Mouse (Mus musculus) left cerebral cortex, postnatal 25 days (tissue): ENCODE measurements around the gene Ufm1. TPM values are rescaled to one million over a fixed set of nuclear protein-coding genes. Genes with fewer than 3 reads are reported as not detected.
A peak's percentile ranks its signal among the peaks of the same experiment; 100 is the strongest.

ENCODE experiments used
- DNase-seq, 2 experiments: peaks; one replicate each; pipeline ENCODE4 v3.0.0; 2022; ENCODE audit warnings: low spot score in 2 of 2, mixed read lengths in 1 of 2
- intact Hi-C: fragments of 180-260 bp; cut with DNase I; formaldehyde crosslinking; loops from one replicate; pipeline ENCODE4 v1.15.1; 2025
- total RNA-seq, 2 experiments: library from RNA; stranded (reverse); gene quantifications; 2 replicates each; pipeline ENCODE4 v1.2.3; 2021

Ufm1 gene
- total RNA-seq: 10 to 100 TPM; 71.7 to 75.0 TPM

- intact Hi-C loops: loop anchor here (1.0 to 10.0 kb wide), 4 partner anchors 28 to 831 kb away; partner anchors contain the start of genes Supt20 and Trpc4
- peak; percentile 93 to 97 for DNase-seq
Measured at GRCm38 (mm10) chr3:53863383-53864220, at the start of gene Ufm1. Gene Ufm1, minus strand, starts transcription at chr3:53863830.

GRCm38 (mm10) chr3:53890619-53891540 is 27.2 kb upstream of the Ufm1 start:
- intact Hi-C loops: loop anchor here (1.0 to 10.0 kb wide), 4 partner anchors 28 to 264 kb away; partner anchors contain the start of genes Trpc4 and Ufm1
- peak; percentile 74 to 92 for DNase-seq

GRCm38 (mm10) chr3:53871596-53871995 is 8.0 kb upstream of the Ufm1 start:
- intact Hi-C loops: no loop called here
- DNase-seq: no peak

GRCm38 (mm10) chr3:53870482-53870881 is 6.9 kb upstream of the Ufm1 start:
- intact Hi-C loops: no loop called here
- DNase-seq: no peak

GRCm38 (mm10) chr3:53869263-53869662 is 5.6 kb upstream of the Ufm1 start:
- intact Hi-C loops: loop anchor here (10.0 kb wide), 2 partner anchors 446 to 826 kb away; partner anchors contain the start of gene Supt20
- no peak for DNase-seq

- intact Hi-C loops: loop anchor here (10.0 kb wide), 2 partner anchors 447 to 827 kb away; partner anchors contain the start of gene Supt20
Measured at GRCm38 (mm10) chr3:53868212-53868611, 4.6 kb upstream of the Ufm1 start.

GRCm38 (mm10) chr3:53854831-53855230 is 8.8 kb downstream of the Ufm1 start:
- intact Hi-C loops: no loop called here
- DNase-seq: no peak

More at GRCm38 (mm10) chr3:53868212-53868611, 4.6 kb upstream of the Ufm1 start:
- no peak for DNase-seq

GRCm38 (mm10) chr3:53854261-53854660 is 9.4 kb downstream of the Ufm1 start:
- DNase-seq: no peak
- intact Hi-C loops: no loop called here

GRCm38 (mm10) chr3:53848262-53848661 is 15.4 kb downstream of the Ufm1 start:
- intact Hi-C loops: no loop called here
- DNase-seq: peak in 1 of 2 experiments; percentile 15

GRCm38 (mm10) chr3:53847726-53848125 is 15.9 kb downstream of the Ufm1 start:
- intact Hi-C loops: no loop called here
- DNase-seq: no peak

GRCm38 (mm10) chr3:53846206-53846928 is 17.3 kb downstream of the Ufm1 start:
- intact Hi-C loops: no loop called here
- no peak for DNase-seq

GRCm38 (mm10) chr3:53844786-53845185 is 18.8 kb downstream of the Ufm1 start, which contains the start of gene Gm10985:
Gene Gm10985, plus strand, starts transcription at chr3:53845086.
- intact Hi-C loops: no loop called here
- no peak for DNase-seq

- DNase-seq: peak in 1 of 2 experiments; percentile 50
- intact Hi-C loops: no loop called here
Measured at GRCm38 (mm10) chr3:53834238-53834637, 29.4 kb downstream of the Ufm1 start.

GRCm38 (mm10) chr3:53813421-53813977 is 50.1 kb downstream of the Ufm1 start:
- intact Hi-C loops: no loop called here
- DNase-seq: no peak

Other genes with a start within 250 kb of the Ufm1 start
- gene Frem2, start 206.5 kb downstream of the Ufm1 start, total RNA-seq: 1 to 10 TPM; 1.4 to 1.5 TPM
- not detected for gene Gm10985, start 18.7 kb downstream of the Ufm1 start, total RNA-seq